Mouse (Mus musculus): Measurements from ENCODE around the gene Dct.

DNA sequence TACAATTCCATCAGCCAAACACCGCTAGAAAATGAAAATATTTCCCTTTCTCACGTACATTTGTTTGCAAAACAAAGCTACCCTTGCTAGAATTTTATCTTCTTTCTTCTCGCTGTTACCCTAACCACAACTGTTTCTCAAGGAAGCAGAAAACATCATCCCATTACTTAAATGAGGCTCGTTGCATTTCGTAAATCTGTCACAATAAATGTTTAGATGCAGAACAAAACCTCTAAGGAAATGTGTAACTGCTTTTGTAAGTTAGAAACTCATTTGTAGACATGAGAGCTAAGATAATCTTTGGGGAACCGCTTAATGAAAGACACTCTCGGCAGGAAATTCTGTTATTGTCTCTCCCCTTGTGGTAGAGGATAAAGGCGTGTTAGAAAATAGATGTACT is 38.8 kb downstream of the Dct start:
- TF ChIP-seq CTCF (conservative IDR thresholded peaks at IDR 0.05; ENCODE audit: low read length) (no peak), POU5F1 (IDR thresholded peaks at IDR 0.05; ENCODE audit: borderline replicate concordance, low read length) (no peak), NANOG (IDR thresholded peaks at IDR 0.05; ENCODE audit: borderline replicate concordance, low read length) (no peak)

Data from E14TG2a.4 (cell line).